ENCODE assay signal across 7 mouse cellular contexts in the genomic region with DNA sequence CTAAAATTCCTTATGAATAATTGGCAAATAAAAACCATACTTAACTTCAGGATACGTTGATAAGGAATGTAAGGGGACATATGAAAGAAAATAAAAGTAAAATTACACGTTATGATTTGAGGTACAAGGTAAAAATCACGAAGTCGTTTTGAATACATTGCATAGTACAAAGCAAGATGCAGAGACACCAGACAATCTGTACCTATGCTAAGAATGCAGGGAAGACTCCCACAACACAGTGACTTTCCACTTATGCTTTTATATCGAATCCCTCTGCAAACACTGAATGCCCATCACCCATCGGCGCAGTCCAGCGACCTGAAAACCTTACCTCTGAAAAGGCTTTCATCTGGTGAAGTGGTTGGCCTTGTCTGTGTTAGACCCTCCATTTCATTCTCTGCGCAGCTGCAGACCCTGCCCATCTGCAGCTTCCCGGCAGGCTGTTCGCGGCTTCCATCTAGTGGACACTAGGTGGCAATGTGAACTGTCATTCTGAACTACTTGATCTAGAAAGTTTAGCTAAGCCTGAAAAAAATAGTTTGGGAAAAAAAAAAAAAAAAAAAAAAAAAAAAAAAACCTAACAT.
A peak's percentile ranks its signal among the peaks of the same experiment; 100 is the strongest.
DNase-seq lines count a peak whose midpoint lies in the region; ATAC-seq lines count a peak whose summit lies in the region.

No protein-coding gene starts in this region.

- H3K27me3 ChIP-seq in hindbrain, embryonic 11.5 days (ENCODE audit: control insufficient read depth, insufficient read depth, low read length) = no peaks in the 10 kb centered on the region
- H3K27me3 ChIP-seq in neural tube, embryonic 14.5 days (ENCODE audit: control insufficient read depth, insufficient read depth, low read length) = no peaks in the 10 kb centered on the region

- no peaks in the 10 kb centered on the region for H3K9me3 ChIP-seq in hindbrain, embryonic 11.5 days (ENCODE audit: control insufficient read depth, low read length)
- no peaks in the 10 kb centered on the region for H3K9me3 ChIP-seq in neural tube, embryonic 14.5 days (ENCODE audit: control insufficient read depth, low read length)

- no peaks in the 10 kb centered on the region for H3K36me3 ChIP-seq in hindbrain, embryonic 11.5 days (ENCODE audit: control insufficient read depth, insufficient read depth, low read length)
- 0 out of 2 replicates have a peak, but pooled peaks cover 5% of the 10 kb centered on the region for H3K36me3 ChIP-seq in neural tube, embryonic 14.5 days (ENCODE audit: control insufficient read depth, insufficient read depth, low read length)

- peak; percentile 9 for DNase-seq in ovary, postnatal 36 days (ENCODE audit: low spot score)
- DNase-seq in ovary, adult 18-20 months (ENCODE audit: low spot score) = no peak
- DNase-seq in embryo, embryonic 10 days (ENCODE audit: low spot score) = peak; percentile 81
- peak; percentile 61 for DNase-seq in hindbrain, embryonic 11.5 days (ENCODE audit: low spot score)
- DNase-seq in left cerebral cortex, postnatal 25 days (ENCODE audit: low spot score in 2 of 2) = peak; percentile 57 to 70
- no peak for DNase-seq in urinary bladder, adult 18-20 months (ENCODE audit: low spot score in 2 of 2)

- H3K9ac ChIP-seq in hindbrain, embryonic 11.5 days (ENCODE audit: low read depth, low read length) = peak overlapping the region; percentile 52; the same call in 1 of the 2 replicates
- H3K9ac ChIP-seq in neural tube, embryonic 14.5 days (replicated peaks; ENCODE audit: low read depth, low read length) = peak overlapping the region; percentile 54; the same call in 1 of the 2 replicates

- intact Hi-C loops in left cerebral cortex, postnatal 25 days (cut with DNase I) = no loop called here

- H3K4me3 ChIP-seq in hindbrain, embryonic 11.5 days (ENCODE audit: low read depth, low read length) = peak overlapping the region; percentile 34
- H3K4me3 ChIP-seq in neural tube, embryonic 14.5 days (ENCODE audit: low read depth, low read length) = peak overlapping the region; percentile 38

- WGBS in hindbrain, embryonic 11.5 days = 31% methylated on average over 12 of the region's 12 CpGs
- WGBS in neural tube, embryonic 14.5 days = 35% methylated on average over 12 of the region's 12 CpGs

- no peaks in the 10 kb centered on the region for H3K4me1 ChIP-seq in hindbrain, embryonic 11.5 days (replicated peaks; ENCODE audit: control insufficient read depth, insufficient read depth, low read length)
- no peaks in the 10 kb centered on the region for H3K4me1 ChIP-seq in neural tube, embryonic 14.5 days (ENCODE audit: control insufficient read depth, insufficient read depth, low read length)

- ATAC-seq in hindbrain, embryonic 11.5 days (ENCODE audit: low FRiP score) = peak; percentile 84
- ATAC-seq in neural tube, embryonic 14.5 days (ENCODE audit: low read depth) = peak; percentile 94

- H3K27ac ChIP-seq in hindbrain, embryonic 11.5 days (ENCODE audit: low read depth, low read length) = no peak overlapping the region
- H3K27ac ChIP-seq in neural tube, embryonic 14.5 days (ENCODE audit: low read depth, low read length) = no peak overlapping the region

- H3K4me2 ChIP-seq in hindbrain, embryonic 11.5 days (replicated peaks; ENCODE audit: low read depth, low read length) = no peak overlapping the region
- peak overlapping the region; percentile 18; the same call in 1 of the 2 replicates for H3K4me2 ChIP-seq in neural tube, embryonic 14.5 days (ENCODE audit: low read depth, low read length)

Comparison
In these comparisons a context has a peak if more than half of its experiments do, and no peak if none do; other contexts are left out.
1. DNase-seq: peak in ovary, postnatal 36 days (single experiment), embryo, embryonic 10 days (single experiment), hindbrain, embryonic 11.5 days (single experiment) and left cerebral cortex, postnatal 25 days (2 of 2); none in ovary, adult 18-20 months (single experiment) and urinary bladder, adult 18-20 months (0 of 2).